Mouse (Mus musculus) c-Kit-positive CD71-negative TER-119-negative erythroid progenitor cells, embryonic 14.5 days (primary cell): ENCODE results near the gene Kcnk18.

ENCODE experiments used
- DNase-seq: peaks from one replicate; pipeline ENCODE4 v3.0.0-alpha.2; 2013; ENCODE audit warnings: low read depth

Gene Kcnk18

DNA sequence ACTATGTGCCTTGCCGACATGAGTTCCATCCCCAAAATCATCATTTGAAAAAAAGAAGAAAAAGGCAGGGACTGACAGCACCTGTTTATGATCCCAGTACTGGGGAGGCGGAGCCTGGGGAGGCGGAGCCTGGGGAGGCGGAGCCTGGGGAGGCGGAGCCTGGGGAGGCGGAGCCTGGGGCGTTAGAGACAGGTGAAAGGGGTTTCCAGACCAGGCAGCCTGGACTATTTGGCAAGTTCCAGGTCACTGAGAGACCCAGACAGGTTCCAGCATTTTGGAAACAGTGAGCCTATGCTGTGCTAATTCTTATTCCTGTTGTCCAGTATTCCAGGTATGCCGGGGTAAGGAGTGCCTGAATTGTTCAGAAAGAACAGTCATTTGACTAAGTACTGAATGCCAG, at the start of gene Kcnk18:
Kcnk18 (plus strand) TSS at position 224 of the 400 bp plus-strand sequence.
- no peak for DNase-seq

DNA sequence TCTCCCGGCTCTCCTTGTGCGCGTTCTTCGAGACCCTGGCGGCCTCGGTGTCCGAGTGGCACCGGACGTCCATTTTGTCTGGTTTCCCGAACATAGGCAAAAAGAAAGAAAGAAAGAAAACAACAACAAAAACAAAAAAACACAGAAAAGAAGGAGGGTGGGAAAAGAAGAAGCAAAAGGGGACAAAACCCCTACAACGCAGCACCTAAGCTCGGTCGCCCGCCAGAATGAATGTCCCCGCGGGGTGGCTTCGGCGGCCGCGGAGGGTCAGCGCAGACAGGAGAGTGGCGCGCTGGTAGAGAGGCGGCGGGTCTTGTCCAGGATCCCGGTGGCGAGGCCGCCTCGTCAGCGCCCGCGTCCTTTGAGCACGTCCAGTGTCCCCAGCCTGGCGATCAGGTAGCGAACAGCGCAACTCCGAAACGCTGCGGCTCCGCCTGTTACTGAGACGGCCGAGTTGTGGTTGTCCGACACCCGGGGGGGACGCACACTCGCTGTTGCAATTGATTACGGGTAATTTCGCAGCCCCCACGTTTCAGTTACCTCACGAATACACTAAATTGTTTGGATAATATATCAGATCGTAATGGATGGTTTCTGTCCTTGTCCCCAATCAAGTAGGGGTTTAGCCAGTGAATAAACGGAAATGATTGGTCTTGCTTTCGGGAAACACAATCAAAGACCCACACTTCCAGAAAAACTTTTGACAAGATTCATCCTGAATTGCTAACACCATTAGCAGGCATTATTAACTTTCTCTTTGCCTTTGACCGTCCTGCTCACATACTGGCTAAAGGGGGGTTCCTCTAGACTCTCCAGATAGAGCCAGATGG, 48.9 kb upstream of the Kcnk18 start, which contains the start of gene Vax1:
Vax1 (minus strand) TSS at position 121 of the 830 bp plus-strand sequence.
- DNase-seq = no peak

DNA sequence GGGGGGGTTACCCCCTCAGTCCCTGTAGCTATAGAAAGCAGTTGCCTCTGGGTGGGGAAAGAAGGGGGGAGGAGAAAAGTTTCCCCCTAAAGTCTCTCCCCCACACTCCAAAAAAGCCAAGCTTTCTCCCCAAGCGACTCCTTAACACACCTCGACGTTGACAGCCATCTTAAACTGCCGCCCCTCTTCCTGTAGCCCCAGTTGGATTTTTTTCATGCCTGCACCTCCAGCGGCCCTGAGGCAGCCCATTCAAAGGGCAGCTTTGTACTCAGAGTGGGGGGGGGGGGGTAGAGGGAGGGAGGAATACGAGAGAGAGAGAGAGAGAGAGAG, 48.3 kb upstream of the Kcnk18 start:
- DNase-seq = no peak

DNA sequence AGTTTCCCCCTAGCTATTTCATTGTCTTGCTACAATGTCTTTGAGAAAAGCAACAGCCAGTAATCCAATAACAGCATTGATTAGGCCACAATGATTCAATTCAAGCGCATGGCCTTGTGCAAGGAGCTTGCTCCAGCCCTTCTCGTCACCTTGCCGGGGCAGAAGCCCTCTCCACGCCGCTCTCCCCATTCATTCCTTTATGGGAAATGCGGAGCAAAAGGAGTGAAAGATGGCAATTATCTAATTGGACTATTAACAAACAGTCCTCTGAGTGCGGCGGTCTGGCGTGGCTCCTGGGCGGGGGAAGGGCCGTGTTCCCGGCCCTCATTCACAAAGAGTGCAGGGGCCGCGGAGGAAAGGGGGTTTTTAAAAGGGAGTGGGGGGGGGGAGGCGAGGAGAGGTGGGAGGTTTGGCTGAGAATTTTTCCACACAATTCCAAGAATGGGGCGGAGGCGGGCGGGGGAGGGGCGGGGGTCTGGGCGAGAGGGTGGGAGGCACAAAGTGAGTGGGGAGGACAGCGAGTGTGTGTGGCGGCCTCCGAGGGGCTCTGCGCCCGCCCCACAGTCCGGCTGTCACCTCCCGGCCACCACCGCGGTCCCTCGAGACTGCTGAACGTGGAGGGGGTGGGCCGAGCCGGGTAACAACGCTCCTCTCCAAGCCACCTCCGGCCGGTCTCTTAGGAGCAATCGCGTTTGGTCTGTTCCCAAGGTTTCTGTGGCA, 47.7 kb upstream of the Kcnk18 start:
- no peak for DNase-seq

DNA sequence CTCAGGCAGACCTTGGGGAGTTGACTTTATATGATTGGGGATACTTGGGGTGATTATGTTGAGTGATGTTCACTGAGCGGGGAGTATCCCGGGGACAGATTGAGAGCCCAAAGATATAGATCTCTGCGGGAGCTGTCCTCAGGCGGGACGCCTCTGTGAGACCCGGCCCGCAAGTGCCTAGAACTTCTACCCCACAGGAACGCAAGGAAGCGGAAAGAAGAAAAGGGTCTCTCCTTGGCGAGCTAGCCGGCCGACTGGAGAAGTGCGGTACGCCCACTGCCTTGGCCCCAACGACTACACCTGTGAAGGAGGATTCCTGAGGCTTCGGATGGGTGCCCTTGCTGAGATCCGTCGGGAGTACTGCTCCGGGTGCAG, 47.2 kb upstream of the Kcnk18 start:
- DNase-seq = no peak

DNA sequence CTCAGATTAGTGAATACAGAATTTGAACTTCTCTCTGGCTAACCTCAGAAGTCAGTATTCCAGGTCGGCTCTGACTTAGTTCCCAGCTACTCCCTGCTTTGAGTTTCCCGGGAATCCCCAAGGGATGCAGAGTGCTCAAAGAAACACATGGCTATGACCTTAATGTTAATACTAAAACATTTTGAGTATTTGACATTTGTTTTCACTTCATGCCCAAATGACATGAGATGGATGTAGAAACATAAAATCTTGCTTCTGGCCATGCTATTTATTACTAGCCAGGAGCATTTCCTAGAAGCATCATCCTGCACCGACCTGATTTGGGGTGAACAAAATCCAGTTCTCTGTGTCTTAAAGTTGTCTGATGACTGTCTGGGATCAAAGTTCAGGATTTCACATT, 46.2 kb upstream of the Kcnk18 start:
- no peak for DNase-seq

DNA sequence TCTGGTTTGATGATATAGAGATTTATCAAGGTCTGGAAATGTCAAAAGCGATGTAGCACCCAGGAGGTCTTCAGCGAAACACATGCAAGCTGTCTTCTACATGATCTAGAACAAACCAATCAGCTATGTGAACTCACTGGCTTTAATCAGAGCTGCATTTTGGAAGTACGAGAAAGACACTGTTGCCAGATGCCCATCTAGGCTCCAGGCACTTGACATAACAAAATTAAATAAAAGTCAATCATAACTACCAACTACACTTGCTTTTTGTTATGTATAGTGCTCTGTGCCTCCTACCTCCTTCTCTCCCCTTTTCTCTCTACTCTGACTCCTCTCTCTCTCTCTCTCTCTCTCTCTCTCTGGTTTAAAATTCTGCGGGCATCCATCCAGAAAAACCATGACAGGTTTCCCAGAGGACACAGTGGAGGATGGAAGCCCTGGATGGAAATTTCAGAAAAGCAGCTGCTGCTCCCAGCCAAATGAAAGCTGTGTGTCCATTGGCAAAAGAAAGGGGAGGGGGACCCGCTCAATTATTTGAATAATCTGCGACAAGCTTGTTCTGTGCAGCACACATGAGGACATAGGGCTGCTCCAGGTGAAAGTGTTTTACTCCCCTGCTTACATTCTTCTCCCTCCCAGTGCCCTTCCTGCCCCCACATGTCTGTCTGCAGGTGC, 45.5 kb upstream of the Kcnk18 start:
- DNase-seq = no peak

DNA sequence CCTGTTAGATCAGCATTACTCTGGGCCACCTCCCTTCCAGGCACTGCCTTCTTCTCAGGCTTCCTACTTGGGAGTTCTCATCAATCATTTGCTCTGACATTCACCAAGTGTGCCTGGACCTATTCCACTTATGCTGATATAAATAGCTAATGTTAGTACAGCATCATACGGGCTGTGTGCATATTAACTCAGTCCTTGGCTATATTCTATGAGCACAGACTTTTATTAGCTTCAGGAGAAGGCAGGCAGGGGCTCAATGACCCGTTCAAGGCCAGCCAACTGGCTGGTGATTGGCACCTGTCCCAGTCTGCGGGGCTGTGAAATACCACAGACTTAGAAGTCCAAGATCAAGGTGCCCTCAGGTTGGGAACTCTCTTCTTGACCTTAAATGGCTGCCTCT, 35.0 kb upstream of the Kcnk18 start:
- DNase-seq = no peak

DNA sequence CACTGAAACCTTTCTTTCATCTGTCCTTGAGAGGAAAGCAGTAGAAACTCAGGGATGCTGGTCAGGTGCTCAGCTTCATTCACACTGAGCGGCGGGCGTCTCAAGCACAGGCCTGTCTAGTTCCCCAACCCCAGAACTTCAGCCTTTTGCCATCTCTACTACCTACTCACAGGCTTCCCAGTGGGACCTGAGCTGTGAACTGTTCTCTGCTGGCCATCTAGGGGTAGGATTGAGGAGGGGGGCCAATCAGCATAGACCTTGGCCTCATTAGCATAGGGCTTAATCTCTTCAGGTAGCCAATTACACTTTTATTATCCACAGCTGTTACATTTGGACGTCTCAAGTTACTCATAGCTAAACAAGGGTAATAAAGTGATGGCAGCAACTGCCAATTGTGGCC, 30.0 kb upstream of the Kcnk18 start:
- no peak for DNase-seq

DNA sequence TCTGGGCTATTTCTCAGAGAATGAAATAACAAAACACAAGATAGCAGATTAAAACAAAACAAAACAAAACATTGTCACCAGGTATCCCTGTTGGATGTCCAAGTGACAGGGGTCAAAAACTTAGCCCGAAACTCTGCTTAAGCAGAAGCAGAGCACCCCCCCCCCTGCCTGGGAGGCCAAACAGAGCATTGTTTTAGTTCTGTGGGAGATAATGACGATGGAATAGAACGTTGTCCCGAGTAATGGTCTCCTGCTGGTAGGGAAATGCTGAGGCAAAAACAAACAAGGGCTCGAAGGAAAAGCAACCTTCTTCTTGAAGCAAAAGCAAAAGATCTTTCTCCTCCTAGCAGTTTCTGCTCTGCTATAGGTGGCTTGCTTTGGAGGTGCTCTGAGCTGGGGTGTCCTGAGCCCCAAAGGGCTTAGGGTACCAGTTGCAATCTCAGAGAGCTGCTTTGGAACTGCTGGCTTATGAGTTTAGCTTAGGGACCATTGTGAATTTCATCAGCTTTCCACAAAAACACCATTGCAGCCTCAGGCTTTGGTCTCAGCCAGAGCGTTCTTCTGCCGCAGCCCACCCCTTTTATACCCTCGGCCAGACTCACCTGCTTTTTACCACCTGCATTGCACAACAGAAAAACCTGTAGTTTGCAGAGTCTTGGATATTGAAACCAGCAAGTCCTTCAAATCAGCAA, 28.4 kb upstream of the Kcnk18 start:
- no peak for DNase-seq

DNA sequence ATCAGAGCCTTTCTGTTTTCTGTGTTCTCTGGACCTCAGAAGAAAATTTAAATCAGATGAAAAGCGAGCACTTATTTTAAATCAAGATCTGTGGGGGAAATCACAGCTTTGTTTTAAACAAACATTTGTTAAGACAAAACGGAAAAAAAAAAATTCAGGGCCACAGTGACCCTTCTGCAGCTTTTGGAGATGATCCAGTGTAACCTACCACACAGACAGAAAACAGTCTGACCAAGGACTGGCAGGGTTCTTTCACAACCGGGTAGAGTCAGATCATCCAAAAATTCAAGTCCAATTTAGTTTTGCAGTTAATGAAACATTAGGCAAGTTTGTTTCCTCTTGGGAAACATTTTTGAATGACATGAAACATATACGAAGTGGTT, 27.9 kb upstream of the Kcnk18 start:
- no peak for DNase-seq

DNA sequence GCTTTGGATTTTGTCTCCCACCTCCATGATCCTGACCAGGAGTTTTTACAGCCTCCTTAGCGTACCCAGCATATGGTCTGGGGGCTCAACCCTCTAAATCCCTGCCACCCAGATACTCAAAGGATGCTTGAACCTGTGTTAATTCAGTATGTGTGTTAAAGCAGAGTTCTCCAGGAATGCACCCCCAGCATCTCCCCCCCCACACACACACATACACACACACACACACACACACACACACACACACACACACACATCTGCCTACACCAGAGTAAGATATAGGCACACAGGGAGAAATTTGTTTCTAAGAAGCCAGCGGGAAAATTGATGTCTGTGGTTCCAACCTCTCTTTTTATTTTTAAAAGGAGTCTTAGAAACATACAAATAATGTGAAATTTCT, 26.5 kb upstream of the Kcnk18 start:
- DNase-seq = no peak

DNA sequence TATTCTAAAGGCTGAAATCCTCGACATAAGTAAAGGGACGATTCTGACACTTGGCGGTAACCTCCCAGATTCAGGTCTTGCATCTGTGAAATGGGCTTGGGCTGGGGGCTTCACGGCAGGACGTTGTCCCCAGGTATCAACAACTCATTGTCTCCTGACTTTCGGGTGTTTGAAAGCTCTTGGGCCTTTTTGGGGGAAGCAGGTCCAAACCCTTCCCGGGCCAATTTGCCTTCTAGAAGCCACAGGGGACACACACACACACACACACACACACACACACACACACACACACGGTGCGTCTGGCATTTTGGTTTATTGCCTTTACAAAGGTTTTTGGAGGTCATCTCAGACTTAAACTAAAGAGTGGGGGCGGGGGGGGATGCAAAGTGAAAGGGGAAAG, 25.6 kb upstream of the Kcnk18 start:
- no peak for DNase-seq

DNA sequence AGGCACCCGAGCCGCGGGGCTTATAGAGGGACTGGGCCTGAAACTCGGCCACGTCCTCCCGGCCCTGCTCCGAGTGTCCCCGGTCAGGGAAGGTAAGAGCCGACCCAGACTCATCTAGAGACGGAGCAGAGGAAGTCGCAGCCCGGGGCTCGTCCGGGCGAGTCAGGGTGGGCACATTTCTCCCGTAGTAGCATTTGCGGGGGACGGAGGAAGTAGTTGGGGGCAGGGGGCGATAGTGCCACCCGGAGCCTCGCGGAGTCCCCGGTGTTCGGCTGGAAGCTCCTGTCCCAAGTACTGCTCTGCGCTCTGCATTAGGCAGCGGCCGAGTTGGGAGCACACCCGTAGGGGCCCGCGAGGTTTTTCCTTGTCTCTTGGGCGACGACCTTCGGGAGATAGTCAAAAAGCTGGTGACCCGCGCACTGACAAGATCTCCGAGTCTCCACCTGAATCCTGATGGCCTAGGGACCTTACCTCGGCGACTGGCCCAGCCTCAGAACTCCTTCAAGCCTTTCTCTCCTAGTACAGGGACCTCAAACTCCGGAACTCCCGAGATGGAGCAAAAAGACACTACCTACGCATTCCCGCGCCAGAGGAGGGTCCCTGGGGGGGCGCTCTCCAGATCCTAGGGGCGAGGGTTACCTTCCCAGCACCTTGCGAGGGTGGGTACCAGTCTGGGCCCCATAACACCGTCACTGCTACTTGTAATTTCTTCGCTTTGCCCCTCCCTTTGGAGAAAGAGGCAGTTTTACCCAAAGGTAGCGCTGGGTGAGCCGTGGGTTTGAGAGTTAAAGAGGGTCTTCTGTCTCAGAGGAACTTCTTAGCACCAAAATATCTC, 24.8 kb upstream of the Kcnk18 start:
- DNase-seq = no peak

DNA sequence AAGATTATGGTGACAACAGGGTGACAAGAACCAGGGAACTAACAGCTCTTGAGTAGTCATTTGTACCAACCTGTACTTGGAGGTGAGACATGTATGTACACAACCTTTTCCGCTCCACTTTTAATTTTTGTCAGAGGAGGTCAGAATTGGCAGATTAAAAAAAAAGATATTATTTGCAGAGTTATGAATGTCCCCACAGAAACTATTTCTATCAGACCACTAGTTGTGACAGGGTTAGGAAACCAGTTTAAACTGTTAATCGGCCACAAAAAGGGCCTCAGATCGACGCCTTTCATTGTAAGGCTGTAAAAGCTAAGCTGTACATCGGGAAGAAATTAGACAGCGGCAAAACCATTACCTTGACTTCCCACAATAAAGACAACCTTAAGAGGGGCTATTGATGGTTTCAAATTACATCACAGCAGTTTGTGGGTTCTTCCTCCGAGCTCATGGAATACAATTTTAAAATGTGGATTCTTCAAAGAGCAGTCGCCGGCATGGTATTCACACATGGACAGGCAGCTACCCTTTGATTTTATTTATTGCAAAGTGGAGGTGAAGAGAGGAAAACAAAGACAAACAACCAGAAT, 23.7 kb upstream of the Kcnk18 start:
- no peak for DNase-seq

DNA sequence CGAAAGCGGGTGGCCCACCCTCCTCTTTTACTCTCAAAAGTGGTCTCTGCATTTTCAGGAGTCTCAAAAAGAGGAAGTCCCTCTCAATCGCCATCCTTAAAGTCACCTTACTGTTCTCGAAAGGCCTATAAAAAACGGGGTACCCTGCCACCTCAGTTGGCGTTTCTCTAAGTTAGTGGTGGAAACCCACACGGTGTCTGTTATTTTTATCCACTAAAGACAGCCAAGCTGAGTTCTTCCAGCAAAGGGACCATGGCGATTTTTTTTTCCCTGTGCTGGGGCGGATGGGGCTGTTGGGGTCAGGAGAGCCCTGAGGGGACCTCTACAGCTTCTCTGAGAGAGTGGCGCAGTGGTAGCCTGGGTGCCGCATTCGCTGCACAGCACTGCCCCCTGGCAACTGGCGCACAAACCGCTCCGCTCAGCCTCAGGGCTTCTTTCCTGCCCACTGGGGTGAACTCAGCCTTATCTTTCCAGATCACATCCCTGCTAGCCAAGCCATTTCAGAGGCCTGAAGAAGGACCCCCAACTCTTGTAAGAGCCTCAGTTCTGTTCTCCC, 22.8 kb upstream of the Kcnk18 start:
- DNase-seq = peak; percentile 9

DNA sequence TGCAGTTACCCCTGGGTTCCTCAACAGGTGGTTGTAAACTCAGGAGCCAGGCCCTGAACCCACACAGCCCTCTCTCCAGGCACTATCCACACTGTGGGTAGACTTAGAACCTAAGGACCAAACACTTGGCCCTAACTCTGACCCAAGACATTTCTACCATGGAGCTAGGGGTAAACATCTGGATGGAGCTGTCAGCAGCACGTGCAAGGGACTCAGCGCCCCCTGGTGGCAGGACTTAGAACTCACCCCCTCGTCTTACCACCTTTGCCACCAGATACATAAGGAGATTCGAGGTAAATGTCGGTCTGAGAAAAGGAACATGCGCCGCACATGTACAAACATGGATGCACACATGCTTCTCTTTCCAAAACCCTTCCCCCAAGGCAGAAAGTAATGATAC, 20.9 kb upstream of the Kcnk18 start:
- peak; percentile 32 for DNase-seq

DNA sequence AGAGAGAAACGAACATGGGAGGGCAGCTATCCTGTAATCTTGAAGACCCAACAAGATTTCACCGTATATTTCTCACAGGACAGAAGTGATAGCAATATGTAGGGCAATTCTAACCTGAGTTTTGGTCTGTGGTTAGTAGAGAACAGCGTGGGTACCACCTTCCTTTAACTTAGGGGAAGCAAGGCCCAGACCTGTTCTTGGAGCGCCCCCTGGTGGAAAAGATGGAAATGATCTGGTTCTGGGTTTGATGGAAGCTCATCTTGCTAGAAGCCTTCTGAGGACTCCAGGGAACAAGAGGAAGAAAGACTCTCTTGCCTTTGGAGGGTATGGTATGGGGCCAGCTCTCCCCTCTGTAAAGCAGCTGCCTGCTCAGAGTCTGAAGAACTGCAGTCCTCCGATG, 10.5 kb upstream of the Kcnk18 start:
- peak; percentile 66 for DNase-seq

DNA sequence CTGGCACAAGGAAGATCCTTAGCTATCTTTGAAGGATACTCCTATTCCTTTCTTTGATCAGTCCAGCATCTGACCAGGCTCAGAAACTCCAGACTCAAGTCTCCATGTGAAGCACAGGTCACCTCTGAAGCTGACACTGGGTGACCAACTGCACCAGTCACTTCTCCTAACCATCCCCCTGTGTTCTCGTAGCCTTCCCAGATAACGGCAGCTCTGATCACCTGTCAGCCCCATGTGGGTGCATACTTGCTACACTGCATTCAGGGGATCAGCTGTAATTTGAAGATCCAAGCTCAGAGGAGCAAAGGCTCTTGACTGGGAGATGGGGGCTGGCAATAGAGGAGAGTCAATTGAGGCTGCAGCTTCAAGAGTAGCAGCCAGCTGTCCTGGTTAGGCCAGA, 10.0 kb upstream of the Kcnk18 start:
- no peak for DNase-seq

DNA sequence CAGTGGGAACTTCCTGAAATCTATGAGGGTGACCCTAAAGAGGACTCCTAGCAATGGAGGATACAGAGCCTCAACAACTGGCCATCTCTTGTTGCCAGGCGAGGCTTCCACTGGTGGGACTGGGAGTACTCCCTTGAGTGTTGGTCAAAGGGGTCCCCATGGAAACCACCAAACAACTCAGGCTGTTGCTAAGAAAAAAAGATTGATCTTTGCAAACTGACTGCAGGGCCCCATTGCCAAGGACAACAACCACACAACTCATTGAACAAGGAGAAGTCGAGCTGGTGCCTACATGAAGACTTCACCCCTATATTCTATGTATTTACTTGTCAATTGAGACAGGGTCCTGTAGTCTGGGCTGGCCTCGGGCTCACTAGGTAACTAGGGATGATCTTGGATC, 2.1 kb upstream of the Kcnk18 start:
- no peak for DNase-seq

DNA sequence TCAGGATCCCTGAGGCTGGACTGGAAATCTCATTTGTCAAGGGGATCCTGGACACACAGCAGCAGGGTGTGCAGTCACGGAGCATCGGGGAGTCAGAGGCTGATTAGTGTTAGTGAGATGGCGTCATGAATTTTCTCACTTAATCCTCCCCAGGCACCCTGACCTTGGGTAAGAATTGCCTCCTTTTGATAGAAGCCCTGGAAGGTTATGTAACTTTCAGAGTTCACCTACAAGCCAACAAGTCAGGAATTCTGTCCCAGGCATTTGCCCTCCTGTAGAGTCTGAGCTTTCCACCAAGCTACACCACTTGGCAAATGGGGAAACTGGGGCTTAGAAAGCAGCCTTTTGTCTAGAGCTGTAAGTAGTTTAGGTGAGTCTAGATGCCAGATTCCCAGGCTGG, 2.1 kb downstream of the Kcnk18 start:
- DNase-seq = no peak
